Mouse (Mus musculus) natural killer cell, adult 2 months (primary cell): ENCODE results near the gene Tfeb.

Experiments
- DNase-seq, 2 experiments: peaks; one replicate each; pipeline ENCODE4 v3.0.0; 2022; ENCODE audit warnings: low spot score in 2 of 2

The Tfeb gene

DNA sequence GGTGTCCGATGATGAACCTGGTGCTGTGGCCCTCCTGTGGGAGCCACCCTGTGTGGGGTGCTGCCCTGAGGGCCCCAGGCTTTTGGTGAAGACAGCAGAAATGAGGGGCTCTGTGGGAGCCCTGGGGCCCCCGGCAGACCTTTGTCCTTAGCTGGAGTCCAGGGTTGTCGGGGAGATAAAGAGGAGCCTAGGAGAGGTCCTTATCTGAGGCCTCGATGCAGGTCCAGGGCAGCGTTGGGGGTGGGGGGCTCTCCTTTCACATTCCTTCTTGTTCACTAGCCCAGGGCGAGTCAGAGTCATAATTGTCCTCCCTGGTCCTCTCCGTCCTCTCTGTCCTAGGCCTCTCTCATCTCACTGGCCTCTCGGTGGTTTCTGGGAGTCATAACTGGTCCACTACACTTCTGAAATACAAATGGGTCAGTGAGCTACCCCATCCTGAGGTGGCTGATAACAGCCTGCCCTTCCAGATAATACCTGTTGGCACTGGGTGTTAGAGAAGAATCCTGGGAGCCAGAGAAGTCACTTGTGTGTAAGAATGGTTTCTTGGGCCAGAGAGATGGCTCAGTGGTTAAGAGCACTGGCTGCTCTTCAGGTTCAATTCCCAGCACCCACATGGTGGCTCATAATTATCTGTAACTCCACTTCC is 16.4 kb downstream of the Tfeb start:
- no peak for DNase-seq

DNA sequence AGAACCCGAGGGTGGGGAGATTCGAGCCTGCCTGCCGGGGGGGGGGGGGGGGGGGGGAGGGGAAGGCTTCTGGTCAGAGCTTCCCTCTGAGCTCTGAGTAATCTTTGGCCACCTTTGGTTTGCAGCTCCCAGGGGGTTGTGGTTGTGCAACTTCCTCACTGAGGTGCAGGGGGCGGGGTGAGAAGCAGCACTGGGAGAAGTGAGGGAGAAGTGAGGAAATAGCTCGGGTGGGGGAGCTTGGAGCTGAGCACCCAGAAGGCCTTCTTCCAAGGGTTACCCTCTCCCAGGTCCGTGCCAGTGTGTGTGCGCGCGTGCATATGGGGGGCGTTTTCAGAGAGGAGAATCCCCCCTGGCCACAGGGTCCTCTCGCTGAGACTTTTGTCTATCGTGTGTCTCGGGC is 17.4 kb downstream of the Tfeb start:
- DNase-seq = peak; percentile 70

DNA sequence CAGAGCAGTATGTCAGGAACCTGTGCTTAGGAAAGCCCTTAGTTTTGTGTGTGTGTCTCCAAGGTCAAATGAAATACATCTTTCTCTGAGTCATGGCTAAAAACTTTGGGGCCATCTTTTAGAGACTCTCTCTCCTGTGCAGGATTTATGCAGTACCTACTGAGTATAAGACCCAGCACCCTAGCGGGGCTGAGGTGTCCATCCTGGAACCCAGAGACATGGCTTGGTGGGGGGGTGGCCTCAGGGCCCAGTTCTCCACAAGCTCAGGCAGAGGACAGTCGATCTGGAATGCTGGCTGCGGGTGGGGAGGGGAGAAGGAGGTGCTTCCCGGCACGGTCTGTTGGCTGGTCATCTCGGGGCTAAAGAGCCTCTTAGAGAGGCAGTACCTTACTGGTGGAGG is 19.5 kb downstream of the Tfeb start:
- DNase-seq = no peak

- DNase-seq = peak; percentile 36 to 49
These were observed 20.3 kb downstream of the Tfeb start for GRCm38 (mm10) chr17:47757056-47757610.

DNA sequence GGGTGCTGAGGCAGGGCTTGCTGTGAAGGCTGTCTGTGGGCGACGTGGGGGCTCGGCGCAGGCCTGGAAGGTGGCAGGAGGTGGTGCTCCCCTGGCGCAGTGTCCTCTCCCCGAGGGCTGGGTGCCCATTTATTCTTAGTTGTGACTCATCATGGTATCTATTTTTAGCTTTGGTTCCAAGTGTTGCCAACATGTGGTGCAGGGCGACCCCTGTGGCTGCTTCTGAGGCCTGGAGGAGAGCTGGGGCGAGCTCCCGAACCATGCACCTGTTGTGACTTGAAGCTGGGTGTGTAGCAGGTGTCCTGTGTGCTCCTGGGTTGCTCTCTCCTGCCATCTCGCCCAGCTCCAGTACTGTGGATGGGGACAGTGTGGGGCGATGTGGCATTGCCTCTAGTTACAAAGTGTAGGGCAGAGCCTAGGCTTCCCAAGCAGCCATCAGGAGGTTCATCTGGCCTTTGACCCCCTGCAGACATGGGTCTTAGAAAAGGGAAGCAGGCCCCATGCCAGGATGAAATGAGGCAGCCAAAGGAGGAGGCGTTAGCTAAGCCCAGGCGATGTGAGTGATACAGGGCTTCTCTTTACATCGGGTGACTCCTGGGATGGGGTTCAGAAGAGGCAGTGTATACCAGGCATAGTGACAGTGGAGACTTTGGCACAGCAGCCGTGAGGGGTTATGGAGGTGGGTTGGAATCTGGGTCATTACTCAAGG is 23.0 kb downstream of the Tfeb start:
- peak; percentile 45 to 55 for DNase-seq

- no peak for DNase-seq
These were observed 25.2 kb downstream of the Tfeb start for GRCm38 (mm10) chr17:47762028-47762427.

DNA sequence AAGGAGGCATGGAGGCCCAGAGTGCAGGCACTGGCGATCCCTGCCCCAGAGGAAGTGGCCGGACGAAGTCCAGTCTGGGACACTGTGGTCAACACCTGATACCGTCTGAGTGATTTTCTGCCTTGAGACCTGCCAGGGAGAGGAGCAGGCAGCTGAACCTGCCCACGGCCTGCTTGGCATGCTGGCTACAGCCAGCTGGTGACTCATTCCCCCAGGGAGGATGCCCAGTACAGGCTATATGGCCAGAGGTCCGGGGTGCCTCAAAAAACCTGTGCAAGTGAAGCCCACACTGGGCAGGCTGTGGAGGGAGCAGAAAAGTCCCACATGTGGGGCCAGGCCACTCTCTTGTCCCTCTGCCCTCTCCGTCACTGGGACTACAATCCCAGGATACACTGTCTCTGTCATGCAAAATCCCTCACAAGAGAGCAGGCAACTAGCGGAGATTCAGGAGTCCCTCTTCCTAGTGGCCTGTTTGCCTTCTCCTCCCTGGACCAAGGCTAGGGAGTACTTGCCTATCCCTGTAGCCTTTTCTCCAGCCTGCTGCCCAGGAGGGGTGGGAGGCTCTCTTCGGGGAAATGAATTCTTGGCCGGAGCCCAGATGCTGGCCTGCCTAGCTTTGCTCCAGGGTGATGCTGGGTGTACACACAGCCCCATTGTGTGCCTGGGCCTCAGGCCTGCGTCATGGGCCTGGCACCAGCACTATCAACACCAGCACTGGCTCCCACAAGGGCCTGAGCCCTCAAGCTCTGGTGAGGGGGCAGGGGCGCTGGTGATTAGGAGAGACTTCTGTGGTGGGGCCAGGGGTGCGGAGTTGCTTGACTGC is 25.9 kb downstream of the Tfeb start:
- no peak for DNase-seq

DNA sequence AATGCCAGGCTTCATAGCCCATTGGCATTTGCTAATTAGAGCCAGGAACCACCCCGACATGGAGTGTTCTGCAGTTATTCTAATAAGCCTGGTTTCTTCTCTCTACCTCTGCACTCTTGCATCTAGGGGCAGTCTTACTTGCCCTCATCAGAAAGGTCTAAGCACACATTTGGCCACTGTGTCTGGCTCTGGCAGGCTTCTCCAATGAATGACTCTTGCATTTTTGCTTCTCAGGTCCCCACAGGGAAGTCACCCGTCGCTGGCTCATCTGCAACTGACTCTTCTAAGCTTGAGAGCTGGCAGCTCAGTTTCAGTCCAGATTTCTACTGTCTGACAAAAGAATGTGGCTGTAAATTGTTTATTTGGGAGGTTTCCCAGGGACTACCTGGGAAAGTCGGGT is 29.2 kb downstream of the Tfeb start:
- peak in 1 of 2 experiments; percentile 35 for DNase-seq

DNA sequence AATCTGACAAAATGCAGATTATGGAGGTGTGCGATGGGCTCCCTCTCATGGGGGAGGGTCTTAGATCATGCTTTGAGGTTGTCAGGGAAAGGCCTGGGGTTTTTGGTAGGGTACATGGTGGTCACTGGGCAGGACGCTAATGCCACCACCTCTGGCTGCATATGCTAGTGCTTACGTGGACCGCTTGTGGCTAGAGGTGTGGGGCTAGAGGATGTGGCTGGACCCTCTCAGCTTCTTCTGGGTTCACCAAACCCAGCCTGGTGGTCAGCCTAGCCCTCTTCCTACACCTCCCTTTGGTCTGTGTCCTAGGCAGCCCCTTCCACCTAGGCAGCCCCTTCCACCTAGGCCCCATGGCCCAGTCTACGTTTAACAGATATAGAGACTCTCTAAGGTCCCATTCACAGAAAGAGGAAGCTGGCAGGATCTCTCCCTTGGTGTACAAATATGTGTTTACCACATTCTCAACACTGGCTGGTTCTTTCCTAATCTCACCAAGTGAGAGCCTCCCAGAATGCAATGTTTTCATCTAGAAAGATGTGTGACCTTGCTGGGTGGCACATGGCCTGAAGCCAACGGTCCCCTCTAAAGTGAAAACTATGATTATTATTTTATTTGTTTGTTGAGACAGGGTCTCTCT is 29.7 kb downstream of the Tfeb start:
- peak; percentile 77 to 90 for DNase-seq

DNA sequence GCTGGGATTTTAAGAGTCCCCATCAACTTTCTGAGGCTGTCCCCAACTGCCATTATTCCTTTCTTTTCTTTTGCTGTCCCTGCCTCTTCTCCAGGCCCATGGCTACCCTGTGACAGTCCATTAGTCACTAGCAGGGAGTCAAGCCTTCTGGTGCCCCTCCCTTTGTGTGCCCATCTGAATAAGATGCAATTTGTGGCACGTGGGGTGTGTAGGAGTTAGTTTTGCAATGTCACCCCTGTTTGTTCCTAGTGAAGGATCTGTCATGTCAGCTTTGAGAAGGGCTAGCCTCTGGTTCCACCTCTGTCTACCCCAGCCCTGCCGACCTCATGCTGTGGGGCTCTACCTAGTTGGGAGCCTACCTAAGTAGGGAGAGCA is 30.2 kb downstream of the Tfeb start:
- DNase-seq = peak in 1 of 2 experiments; percentile 41

DNA sequence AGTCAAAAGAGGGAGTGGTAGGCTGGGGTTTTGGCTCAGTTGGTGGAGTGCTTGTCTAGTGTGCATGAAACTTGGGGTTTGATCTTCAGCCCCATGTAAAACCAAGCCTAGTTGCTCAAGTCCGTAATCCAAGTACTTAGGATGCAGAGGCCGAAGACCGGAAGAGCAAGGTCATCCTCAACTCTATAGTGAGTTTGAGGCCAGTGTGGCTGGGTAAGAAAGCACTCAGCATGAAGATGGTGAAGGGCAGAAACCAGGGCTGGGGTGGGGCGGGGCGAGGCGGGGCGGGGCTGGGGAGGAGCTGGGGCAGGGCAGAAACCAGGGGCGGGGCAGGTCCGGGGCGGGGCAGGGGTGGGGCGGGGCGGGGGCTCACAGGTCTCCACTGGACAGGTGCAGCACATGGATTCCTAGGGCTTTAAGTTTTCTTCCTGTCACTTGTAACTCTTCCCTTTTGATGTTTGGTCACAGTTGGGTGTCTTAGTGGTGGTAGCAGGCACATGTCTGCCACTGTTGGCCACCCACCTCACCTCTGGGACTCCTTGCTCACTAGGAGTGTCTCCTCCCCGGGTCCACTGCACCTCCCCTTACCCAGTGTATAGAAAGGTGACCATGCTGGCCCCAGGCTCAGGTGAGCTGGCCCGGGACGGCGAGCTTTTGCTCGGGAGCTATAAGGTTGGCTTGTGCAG is 30.8 kb downstream of the Tfeb start:
- peak in 1 of 2 experiments; percentile 30 for DNase-seq

- DNase-seq = peak; percentile 89 to 91
These were observed 32.0 kb downstream of the Tfeb start for GRCm38 (mm10) chr17:47768707-47769276.

DNA sequence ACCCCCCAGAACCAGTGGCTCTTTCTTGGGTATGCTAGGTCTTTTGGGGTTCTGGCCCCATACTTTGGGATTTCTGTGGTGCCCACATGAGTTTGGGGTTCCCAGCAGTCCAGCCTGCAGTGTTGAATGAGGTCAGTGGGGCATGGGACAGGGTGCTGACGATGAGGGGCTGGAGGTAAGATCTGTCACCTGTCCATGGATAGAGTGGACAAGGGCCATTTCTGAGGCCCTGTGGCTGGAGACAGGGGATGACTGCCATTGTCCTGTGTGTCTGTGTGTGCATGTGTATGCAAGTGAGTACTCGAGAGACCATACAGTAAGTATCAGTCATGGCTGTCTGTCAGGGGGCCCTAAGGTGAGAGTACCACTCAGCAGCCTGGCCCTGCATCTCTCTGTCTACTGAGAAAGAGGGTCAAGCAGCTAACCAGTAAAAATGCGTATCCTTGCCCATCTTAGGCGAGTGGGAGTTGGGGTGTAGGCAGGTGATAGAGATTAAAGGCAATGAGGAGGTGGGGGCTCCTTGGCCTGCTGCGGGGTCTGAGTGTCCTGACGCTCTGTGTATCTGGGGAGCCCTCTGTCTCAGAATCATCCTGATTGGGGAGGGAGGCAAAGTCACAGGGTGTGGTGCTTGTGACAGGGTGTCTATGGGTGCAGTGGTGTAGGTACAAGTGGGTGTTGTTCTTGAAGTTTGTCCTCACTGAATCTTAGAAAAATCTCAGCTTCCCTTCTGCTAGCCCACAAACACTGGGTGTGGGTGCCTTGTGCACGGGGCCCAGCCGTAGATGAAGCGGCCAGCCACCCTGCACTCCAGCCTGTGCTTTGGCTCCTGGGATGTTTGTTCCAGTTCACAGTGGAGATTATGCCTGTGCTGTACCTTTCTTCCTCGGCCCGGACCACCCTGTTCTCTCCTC is 32.8 kb downstream of the Tfeb start:
- peak; percentile 32 to 45 for DNase-seq

GRCm38 (mm10) chr17:47773604-47774003 is 36.8 kb downstream of the Tfeb start:
- DNase-seq = no peak

DNA sequence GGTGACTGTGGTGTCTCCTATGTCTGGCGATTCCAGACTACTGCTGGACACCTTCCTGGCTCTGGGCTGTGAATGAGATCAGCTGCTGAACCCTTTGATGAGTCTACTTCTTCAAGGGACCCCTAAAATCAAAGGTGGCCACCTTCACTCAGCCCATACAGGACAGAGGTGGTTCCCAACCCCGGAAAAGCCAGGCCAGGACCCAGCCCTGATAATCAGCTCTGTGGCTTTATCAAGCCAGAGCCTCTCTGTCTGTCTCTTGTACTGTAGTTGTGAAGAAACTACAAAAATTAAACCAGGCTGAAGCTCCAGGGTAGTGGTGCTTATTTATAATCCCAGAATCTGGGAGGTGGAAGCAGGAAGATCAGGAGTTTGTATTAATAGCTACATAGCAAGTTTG is 40.3 kb downstream of the Tfeb start:
- DNase-seq = no peak

DNA sequence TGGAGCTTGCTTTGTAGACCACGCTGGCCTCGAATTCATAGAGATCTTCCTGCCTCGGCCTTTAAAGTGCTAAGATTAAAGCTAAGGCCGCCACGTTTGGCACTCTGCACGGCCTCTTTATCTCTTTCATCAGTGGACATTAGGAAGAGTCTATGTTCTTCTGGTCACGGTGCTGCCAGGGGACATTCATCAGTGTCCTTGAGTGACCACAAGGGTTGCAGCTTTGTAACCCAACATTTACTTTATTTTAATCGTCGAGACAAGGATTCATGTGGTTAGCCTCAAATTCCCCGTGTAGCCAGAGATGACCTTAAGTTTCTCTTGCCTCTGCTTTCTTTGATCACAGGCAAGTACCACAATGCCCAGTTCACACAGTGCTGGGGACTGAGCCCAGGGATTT is 43.6 kb downstream of the Tfeb start:
- no peak for DNase-seq

GRCm38 (mm10) chr17:47782486-47782885 is 45.7 kb downstream of the Tfeb start:
- DNase-seq = no peak

GRCm38 (mm10) chr17:47783445-47784223 is 46.8 kb downstream of the Tfeb start:
- no peak for DNase-seq

- no peak for DNase-seq
These were observed 47.6 kb downstream of the Tfeb start for GRCm38 (mm10) chr17:47784411-47784810.
